Mouse (Mus musculus) ES-CJ7 (cell line): ENCODE data around the gene Zfp563.

ENCODE experiments used
- DNase-seq: peaks from one replicate; pipeline ENCODE4 v3.0.0; 2011; ENCODE audit warnings: low read depth, low spot score

The Zfp563 gene

DNA sequence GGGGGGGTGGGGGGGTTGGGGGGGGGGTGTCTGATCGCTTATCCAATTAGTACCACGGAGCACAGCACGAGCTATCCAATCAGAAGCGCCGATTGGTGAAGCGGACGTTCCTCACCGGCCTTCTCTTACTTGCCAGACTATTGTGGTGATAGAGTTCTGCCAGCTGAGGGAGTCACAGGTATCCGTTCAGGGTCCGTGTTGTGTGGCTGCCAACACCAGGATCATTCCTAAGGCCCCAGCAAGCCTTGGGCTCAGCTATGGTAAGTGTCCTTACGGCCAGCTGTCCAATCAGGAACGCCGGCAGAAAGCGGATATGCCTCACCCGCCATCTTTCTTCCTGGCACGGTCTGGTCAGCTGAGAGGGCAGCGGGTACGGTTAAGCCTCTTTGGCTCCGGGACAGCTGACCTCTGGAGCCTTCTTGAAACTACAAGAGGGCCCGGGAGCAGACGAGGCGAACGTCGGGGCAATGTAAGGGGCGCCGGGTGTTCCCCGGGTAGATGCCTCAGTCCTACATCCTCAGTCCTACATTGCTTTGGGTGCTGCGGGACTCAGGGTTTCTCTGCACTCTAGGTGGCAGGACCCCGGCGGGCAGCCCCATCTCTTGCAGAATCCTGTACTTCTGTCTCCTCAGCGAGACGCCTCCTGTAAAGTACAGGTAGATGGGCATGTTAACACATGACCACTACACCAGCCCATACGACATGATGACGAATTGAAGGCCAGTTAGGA, at the start of gene Zfp563:
Gene Zfp563 (plus strand): TSS at position 91 of the 730 bp plus-strand sequence.
- peak; percentile 87 for DNase-seq

- no peak for DNase-seq
These were observed 30.3 kb upstream of the Zfp563 start for GRCm38 (mm10) chr17:33058791-33059190.

- DNase-seq = peak; percentile 89
These were observed 26.1 kb upstream of the Zfp563 start for GRCm38 (mm10) chr17:33063001-33063400.

- DNase-seq = no peak
These were observed 21.2 kb upstream of the Zfp563 start, which contains the start of gene 4921501E09Rik for GRCm38 (mm10) chr17:33067958-33068357. Gene 4921501E09Rik (minus strand): TSS chr17:33068058.

DNA sequence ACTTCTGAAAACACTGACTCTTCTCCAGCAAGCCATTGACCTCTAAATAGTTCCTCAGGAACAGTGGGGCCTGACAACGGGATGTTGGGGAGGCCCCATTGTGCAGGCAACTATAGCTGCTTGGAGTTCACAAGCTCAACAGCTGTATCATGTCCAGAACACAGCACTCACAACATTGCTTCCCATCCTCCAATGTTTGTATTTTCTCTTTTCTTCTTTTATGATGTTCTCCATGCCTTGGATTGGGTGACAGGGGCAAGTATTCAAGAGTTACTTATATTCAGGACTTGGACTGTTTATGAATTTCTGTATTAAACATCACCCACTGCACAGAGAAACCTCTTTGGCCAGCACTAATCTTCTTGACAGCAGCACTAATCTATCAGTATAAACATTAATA, 2.5 kb downstream of the Zfp563 start:
- no peak for DNase-seq

GRCm38 (mm10) chr17:33092391-33093193, 3.5 kb downstream of the Zfp563 start:
- DNase-seq = peak; percentile 80

DNA sequence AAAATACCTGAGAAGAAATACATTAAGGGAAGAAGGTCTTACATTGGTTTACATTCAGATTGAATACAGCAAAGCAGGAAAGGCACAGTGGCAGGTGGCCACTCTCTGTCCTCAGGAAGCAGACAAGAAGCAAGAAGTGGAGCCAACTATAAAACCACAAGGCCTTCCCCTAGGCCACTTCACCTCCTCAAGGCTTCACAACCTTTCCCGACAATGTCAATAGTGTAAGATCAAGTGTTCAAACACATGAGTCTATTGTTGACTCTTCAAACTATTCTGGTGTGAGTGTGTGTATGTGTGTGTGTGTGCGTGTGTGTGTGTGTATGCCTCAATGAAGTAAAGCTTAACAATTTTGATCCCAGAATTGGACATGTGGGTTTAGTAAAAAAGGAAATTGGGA, 8.3 kb downstream of the Zfp563 start:
- no peak for DNase-seq

- DNase-seq = no peak
These were observed 35.4 kb downstream of the Zfp563 start for GRCm38 (mm10) chr17:33124546-33124945.

- DNase-seq = no peak
These were observed 37.1 kb downstream of the Zfp563 start for GRCm38 (mm10) chr17:33126257-33126656.

- peak; percentile 76 for DNase-seq
These were observed 50.2 kb downstream of the Zfp563 start, which contains the start of gene Morc2b for GRCm38 (mm10) chr17:33139261-33139820. Gene Morc2b (minus strand): TSS chr17:33139683.
